In the genomic region with DNA sequence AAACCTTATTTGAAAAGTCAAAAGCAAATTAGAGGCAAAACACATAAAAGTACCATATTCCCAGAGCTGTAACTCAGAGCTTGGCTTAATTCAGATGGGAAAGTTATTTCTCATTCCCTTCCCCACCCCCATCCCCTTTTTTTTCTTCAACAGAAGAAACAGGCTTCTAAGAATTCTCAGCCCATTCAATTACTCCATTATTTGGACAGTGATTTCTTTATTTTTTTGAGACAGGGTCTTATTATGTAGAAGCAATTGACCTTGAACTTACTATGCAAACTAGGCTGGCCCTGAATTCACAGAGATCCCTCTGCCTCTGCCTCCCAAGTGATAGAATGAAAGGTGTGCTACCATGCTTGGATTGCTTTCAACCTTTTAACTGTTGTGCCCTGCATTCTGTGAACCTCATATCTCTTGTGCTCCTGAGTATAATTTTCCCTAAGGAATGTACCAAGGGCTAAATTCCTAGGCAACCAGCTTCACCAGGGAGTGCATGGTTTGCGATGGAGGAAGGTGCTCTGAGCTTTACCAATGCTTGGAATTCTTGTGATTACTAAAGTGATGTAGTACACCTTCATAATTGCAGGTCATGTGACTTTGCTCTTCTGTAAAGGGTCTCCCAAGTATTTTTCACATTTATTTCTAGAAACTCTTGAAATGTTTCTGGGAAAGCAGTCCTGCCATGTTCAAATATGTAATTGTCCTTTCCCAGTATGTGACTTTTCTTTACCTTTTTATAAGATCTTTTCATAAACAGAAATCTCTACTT, we compare ENCODE assay signal across 20 mouse cellular contexts.
"Had no signal": no experiment of that assay in that cellular context is flagged by ENCODE, and none has a peak within 500 bp of the region (broad histone marks: within the 10 kb centered on the region; RNA-seq: fewer than 3 reads in every experiment).

No protein-coding gene starts in this region.

- H3K9ac ChIP-seq: liver, embryonic 13.5 days; lung, embryonic 15.5 days; neural tube, embryonic 12.5 days; neural tube, embryonic 15.5 days had no signal

- ATAC-seq: intestine, embryonic 16.5 days had no signal

- H3K4me2 ChIP-seq: liver, embryonic 13.5 days; lung, embryonic 15.5 days; neural tube, embryonic 12.5 days; neural tube, embryonic 15.5 days had no signal

- H3K36me3 ChIP-seq: liver, embryonic 13.5 days; lung, embryonic 15.5 days; neural tube, embryonic 12.5 days; neural tube, embryonic 15.5 days had no signal

- H3K9me3 ChIP-seq: liver, embryonic 13.5 days; lung, embryonic 15.5 days; megakaryocyte, embryonic 14.5 days; midbrain, embryonic 10.5 days; neural tube, embryonic 12.5 days; neural tube, embryonic 15.5 days had no signal

- H3K4me1 ChIP-seq: liver, embryonic 13.5 days; lung, embryonic 15.5 days; megakaryocyte, embryonic 14.5 days; midbrain, embryonic 10.5 days; neural tube, embryonic 12.5 days; neural tube, embryonic 15.5 days had no signal

- DNase-seq: kidney, adult 18-20 months; kidney, adult 9 months; kidney, postnatal 25 days; layer of hippocampus, adult 9-11 months; liver, embryonic 13.5 days; midbrain, embryonic 14.5 days; right cerebral cortex, adult 18-20 months; right cerebral cortex, postnatal 14 days; right cerebral cortex, postnatal 4 days; thymus, adult 2 months; thymus, postnatal 14 days; thymus, postnatal 4 days had no signal

- H3K27ac ChIP-seq: layer of hippocampus, adult 2 months; liver, embryonic 13.5 days; lung, embryonic 15.5 days; midbrain, embryonic 10.5 days; neural tube, embryonic 12.5 days; neural tube, embryonic 15.5 days; stomach, postnatal 0 days had no signal

- H3K27me3 ChIP-seq: liver, embryonic 13.5 days; lung, embryonic 15.5 days; megakaryocyte, embryonic 14.5 days; neural tube, embryonic 12.5 days; neural tube, embryonic 15.5 days had no signal

- H3K4me3 ChIP-seq: layer of hippocampus, adult 2 months; liver, embryonic 13.5 days; lung, embryonic 15.5 days; megakaryocyte, embryonic 14.5 days; midbrain, embryonic 10.5 days; neural tube, embryonic 12.5 days; neural tube, embryonic 15.5 days had no signal
